Mouse (Mus musculus) heart, postnatal 4 days (tissue): ENCODE measurements around the gene Glrp1. TPM values are rescaled to one million over a fixed set of nuclear protein-coding genes. Genes with fewer than 3 reads are reported as not detected.

Experiments
- DNase-seq: peaks from one replicate; pipeline ENCODE4 v3.0.0; 2021
- total RNA-seq, 2 experiments: library from RNA; stranded (reverse); gene quantifications; 2 replicates each; pipeline ENCODE4 v1.2.3; 2021

Gene Glrp1
- total RNA-seq, 2 experiments from 2014 or later: not detected

DNA sequence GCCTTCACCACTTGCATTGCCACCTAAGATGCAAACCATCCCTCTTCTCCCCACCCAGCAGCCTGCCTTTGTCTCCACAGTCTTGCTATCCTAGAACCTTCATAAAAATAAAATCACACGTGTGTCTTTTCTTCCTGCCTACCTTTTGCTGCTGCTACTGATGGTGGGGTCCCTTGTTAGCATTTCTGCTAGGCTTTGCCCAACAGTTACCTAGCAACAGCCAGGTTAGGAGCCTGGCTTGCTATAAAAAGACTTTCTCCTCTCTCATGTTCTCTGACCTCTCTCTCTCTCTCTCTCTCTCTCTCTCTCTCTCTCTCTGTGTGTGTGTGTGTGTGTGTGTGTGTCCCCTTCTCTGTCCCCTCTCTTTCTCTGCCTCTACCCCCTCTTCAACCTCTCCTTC, 48.8 kb downstream of the Glrp1 start:
- DNase-seq: no peak

DNA sequence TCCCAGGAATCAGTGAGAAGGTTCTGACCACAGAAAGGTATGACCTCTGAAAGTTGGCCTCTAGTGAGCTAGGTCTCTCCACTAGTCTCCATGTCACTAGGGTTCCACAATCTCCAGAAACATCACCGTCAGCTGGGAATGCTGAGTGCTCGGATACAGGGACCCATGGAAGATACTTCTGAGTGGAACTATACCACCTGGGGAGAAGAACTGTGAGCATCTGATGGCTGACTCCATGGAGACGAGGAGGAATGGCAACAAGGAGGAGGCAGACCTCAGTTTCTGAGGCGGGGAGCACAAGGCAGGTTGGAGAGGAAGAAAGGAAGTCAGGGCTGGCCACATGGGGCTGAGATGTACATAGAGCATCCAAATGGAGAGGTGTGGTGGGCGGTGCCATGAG, 50.2 kb downstream of the Glrp1 start:
- no peak for DNase-seq

DNA sequence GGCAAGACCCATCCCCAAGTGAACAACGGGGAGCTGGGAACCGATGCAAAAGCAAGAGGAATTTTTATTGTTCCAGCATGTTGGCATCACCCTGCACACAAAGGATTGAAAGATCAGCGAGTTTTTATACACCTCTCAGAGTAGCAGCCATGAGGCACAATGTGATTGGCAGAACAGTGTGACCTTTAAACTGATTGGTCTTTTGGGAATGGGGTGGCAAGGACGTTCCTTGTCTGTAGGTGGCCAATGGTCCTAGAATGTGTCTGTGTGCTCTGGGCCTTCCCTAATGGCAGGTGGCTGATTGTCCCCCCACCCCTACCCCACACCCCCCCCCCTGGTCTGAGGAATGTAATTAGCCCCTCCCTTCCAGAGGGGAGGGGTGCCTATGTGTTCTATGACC, 50.7 kb downstream of the Glrp1 start:
- DNase-seq: no peak

DNA sequence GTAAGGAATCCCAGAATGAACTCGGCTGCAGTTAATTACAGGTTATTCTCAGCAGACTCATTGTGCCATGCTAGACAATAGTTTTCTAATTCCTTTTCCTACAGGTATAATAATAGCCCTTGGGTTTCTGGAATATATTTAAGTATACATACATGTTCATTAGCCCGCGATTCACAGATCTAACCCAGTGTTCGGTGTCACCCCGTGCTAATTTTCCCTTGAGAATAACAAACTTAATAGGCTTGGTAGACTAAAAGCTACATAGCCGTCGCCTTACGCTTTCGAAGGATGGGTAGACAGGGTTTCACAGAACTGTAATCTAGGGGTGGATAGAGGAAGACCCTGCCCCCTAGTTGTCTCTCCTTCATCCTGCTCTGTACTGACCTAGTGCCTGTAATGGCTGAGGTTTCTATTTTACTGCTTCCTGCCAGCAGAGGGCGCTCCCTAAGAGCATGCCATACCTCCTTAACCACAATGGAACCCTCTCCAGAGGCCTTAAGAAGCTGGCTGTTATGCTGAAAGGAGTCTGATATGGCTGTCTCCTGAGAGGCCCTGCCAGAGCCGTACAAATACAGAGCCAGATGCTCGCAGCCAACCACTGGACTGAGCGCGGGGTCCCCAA, 53.3 kb downstream of the Glrp1 start:
- peak; percentile 83 for DNase-seq

DNA sequence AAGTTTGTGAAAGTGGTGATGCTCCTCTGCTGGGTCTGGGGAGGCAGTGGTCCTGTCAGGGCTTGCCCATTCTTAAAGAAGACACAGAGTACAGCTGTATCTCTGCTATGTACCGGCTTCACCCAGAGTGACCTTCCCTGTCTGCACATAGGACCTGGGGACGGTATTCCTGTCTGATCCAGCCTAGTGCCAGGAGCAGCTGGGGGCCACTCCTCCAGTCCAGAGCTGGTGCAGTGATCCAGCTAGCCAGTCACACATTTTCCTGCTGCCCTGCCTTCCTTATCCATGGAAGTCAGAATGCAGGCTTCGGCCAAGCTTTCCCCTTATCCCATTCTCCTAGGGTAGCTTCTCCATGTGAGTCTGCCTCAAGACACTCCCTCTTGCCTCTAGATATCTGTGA, 54.1 kb downstream of the Glrp1 start:
- DNase-seq: no peak

DNA sequence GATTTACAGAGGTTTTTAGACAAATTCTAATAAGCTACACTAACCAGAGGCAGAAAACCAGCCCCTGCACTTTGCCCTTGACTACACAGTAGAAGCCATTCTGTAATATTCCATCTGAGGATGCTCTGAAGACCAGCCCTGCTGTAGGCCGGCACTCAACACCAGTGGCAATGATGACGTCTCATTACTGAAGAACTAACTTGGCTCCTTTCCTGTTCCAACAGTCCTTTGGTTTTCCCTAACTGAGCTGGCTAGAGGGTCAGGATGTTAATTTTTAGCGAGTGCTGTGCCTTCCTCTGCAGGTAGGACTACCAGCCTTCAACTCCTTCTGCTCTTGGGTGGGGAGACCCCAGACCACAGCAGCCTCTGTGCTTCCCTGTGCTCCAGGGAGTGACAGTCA, 55.2 kb downstream of the Glrp1 start:
- no peak for DNase-seq

DNA sequence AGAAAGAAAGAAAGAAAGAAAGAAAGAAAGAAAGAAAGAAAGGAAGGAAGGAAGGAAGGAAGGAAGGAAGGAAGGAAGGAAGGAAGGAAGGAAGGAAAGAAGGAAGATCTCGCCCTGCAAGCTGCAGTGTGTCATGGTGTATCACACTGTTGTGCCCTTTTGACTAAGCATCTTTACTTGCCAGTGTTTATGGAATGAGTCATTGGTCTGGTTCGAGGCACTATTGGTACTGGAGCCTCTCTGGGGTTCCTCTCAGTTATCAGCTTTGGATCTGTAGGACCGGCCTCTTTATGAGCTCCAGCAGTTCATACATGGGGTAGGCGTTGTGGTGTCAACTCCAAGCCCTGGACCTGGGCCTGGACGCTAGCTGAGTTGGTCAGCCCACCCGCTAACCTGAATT, 57.7 kb downstream of the Glrp1 start:
- DNase-seq: no peak

DNA sequence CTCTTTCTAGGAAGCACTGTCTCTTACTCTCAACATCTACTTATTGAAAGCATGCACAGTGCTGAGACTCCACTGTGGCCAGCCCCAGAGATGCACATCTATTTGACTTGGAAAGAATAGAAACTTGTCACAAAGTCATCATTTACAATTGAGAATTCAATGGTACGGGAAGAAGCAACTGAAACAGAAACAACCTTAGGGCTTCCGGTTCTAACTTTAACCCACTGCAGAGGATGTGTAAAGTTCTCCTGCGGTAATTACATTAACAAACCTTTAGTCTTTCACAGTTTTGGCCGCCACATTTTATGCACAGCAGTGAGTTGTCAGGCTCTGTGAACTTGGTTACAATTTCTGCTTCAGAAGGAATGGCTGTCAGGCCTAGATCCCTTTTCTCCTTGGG, 59.2 kb downstream of the Glrp1 start:
- DNase-seq: no peak

Other genes starting within 250 kb of the Glrp1 start
- 100 to 1,000 TPM in 1 of 2 experiments, 10 to 100 TPM in 1; 97.1 to 100 TPM for gene Hjurp, start 232.4 kb downstream of the Glrp1 start, total RNA-seq
- gene Trpm8, start 232.4 kb downstream of the Glrp1 start, total RNA-seq: not detected
- not detected for gene Spp2, start 103.1 kb downstream of the Glrp1 start, total RNA-seq
- 10 to 100 TPM; 33.0 to 34.9 TPM for gene Arl4c, start 192.2 kb upstream of the Glrp1 start, total RNA-seq